Mouse (Mus musculus) megakaryocyte, embryonic 14.5 days (primary cell): ENCODE data around the gene Gipc3.

Experiments used
- FLI1 ChIP-seq: IDR thresholded peaks from 2 replicates; pipeline ENCODE4 v1.6.1; 2012; ENCODE audit warnings: low read length, inconsistent platforms, mixed read lengths
- GATA1 ChIP-seq: IDR thresholded peaks from 3 replicates; pipeline ENCODE4 v1.6.1; 2012; ENCODE audit warnings: mixed read lengths, low read length, inconsistent platforms, borderline replicate concordance

DNA sequence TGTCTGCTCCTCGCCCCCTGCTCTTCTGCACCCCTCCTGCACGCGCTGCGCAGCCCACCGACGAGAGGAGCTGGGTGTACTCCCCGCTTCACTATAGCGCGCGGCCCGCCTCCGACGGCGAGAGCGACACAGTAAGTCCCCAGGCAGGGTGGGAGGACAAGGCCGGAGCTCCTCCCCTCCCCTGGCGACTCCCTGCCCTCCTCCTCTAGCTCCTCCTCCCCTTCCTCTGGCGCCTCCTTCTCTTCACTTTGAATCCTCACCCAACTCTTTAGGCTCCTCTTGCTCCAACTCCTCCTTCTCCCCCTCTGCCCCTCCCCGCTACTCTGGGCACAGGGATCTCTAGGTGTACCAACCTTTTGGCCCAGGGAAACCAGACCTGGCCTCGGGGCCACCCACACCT lies 25.8 kb downstream of the Gipc3 start:
- no peak for TF ChIP-seq GATA1
- TF ChIP-seq FLI1: no peak
